Mouse (Mus musculus): ENCODE measurements around the gene Erg. TPM values are rescaled to one million over a fixed set of nuclear protein-coding genes. Genes with fewer than 3 reads are reported as not detected.

Gene Erg
- polyA plus RNA-seq, 1 experiment from 2014 or later: 3.5 TPM

DNA sequence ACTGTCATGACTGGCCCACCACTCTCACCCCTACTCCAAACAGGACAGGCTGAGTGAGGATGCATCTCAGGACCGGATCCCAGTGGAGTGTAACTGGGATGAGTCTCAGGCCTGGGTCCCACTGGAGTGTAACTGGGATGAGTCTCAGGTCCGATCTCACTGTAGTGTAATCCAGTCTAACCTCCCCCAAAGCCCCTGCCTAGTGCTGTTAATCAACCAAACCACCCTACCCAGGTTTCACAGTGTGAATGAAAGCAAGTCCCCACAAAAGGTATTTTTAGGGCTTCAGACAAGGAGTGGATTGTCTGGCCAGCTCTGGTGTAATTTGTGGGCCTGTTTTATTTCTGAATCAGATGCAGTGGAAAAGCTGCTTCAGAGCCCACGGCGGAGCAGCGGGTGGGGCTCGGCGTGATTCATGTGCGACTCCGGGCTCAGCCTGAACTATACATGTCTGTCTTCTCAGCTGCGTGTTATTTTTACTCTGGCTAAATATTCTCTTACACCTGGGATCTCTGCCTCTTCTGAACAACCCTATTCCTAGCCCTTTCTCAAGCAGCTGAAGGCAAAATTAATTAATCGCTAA lies 187.5 kb downstream of the Erg start:
- no peaks in the 10 kb centered on the region for H3K9me3 ChIP-seq
- H3K27ac ChIP-seq: no peak overlapping the region
- ATAC-seq (ENCODE audit: low FRiP score, low read depth): no peak
- 65% methylated on average over 11 of the region's 11 CpGs for WGBS
- H3K4me1 ChIP-seq: no peaks in the 10 kb centered on the region
- no peaks in the 10 kb centered on the region for H3K27me3 ChIP-seq (replicated peaks)
- H3K36me3 ChIP-seq: no peaks in the 10 kb centered on the region
- no peak overlapping the region for H3K4me2 ChIP-seq (replicated peaks)
- H3K9ac ChIP-seq: no peak overlapping the region
- no peak overlapping the region for H3K4me3 ChIP-seq

DNA sequence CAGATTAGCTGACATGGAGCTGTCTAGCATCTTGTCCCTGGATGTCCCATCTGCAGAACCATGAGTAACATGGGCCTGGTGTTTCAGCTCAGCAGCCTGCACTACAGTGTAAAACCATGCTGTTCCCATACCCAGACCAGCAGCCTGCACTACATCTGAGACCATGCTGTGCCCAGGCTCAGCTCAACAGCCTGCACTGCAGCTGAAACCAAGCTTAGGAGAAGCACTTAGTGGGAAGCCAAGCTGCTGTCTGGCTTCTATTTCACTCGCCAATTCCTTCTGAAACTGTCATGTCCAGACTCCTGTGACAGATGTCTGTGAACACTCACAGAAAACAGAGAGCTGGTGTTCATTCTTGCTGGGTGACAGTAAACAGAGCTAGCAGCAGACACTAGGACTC lies 195.6 kb downstream of the Erg start:
- ATAC-seq (ENCODE audit: low FRiP score, low read depth): no peak
- no peak overlapping the region for H3K4me3 ChIP-seq
- H3K9me3 ChIP-seq: no peaks in the 10 kb centered on the region
- no peak overlapping the region for H3K4me2 ChIP-seq (replicated peaks)
- H3K27me3 ChIP-seq (replicated peaks): no peaks in the 10 kb centered on the region
- WGBS: 66% methylated on average over 1 of the region's 1 CpGs
- no peaks in the 10 kb centered on the region for H3K4me1 ChIP-seq
- no peak overlapping the region for H3K27ac ChIP-seq
- no peaks in the 10 kb centered on the region for H3K36me3 ChIP-seq
- H3K9ac ChIP-seq: no peak overlapping the region

DNA sequence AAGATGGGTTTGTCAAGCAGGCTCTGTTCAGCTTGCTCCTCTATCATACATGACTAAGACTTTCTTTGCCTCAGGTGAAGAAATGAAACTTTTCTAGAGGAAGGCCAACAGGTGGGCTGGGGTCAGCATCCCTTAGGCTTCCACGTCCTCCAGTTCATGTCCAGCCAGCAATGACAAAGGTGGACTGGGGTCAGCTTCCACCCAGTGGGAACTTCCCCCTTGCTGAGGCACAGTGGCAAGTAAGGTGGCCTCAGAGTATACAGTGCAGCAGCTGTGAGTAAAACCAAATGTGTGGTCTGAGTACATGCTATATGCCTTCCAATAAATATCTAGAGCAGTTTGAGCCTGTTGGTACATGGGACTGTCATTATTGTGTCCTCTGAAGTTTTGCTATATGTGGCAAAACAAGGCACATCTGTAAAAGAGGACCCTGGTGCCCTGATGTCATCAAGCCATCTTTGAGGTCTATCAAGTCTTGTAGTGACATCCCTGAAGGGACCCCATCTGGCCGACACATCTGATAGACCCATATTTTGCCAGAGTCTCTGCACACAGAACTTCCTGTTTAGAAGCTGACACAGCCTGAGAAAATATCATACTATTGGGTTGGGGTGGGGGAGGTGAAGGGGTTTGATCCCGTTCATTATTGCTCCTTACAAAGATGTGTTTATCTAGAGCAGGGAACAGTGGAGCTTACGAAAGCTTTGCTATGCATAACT lies 197.4 kb downstream of the Erg start:
- no peaks in the 10 kb centered on the region for H3K4me1 ChIP-seq
- no peaks in the 10 kb centered on the region for H3K9me3 ChIP-seq
- no peak overlapping the region for H3K27ac ChIP-seq
- ATAC-seq (ENCODE audit: low FRiP score, low read depth): no peak
- H3K9ac ChIP-seq: no peak overlapping the region
- H3K4me3 ChIP-seq: no peak overlapping the region
- no peaks in the 10 kb centered on the region for H3K36me3 ChIP-seq
- H3K27me3 ChIP-seq (replicated peaks): no peaks in the 10 kb centered on the region
- H3K4me2 ChIP-seq (replicated peaks): no peak overlapping the region
- 89% methylated on average over 4 of the region's 4 CpGs for WGBS

DNA sequence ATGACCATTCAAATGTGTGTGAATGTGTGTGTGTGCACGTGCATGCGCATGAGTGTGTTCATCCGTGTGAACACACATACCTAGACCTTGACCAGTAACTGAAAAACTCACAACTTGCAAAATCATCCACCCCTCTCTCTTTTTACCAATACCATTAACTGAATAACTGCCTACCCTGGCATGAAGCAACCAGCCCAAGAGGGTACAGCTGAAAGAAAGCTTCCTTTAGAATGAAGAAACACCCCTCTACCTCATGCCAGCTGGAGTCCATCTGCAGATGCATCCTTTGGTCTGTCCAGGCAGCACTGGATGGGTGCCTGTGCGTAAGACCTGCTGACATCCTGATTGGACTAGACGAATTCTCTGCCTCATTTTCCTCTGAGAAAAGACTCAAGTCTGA lies 198.1 kb downstream of the Erg start:
- no peaks in the 10 kb centered on the region for H3K4me1 ChIP-seq
- H3K9ac ChIP-seq: no peak overlapping the region
- no peak for ATAC-seq (ENCODE audit: low FRiP score, low read depth)
- 92% methylated on average over 5 of the region's 5 CpGs for WGBS
- no peak overlapping the region for H3K27ac ChIP-seq
- H3K36me3 ChIP-seq: no peaks in the 10 kb centered on the region
- no peak overlapping the region for H3K4me2 ChIP-seq (replicated peaks)
- H3K4me3 ChIP-seq: no peak overlapping the region
- no peaks in the 10 kb centered on the region for H3K9me3 ChIP-seq
- no peaks in the 10 kb centered on the region for H3K27me3 ChIP-seq (replicated peaks)

DNA sequence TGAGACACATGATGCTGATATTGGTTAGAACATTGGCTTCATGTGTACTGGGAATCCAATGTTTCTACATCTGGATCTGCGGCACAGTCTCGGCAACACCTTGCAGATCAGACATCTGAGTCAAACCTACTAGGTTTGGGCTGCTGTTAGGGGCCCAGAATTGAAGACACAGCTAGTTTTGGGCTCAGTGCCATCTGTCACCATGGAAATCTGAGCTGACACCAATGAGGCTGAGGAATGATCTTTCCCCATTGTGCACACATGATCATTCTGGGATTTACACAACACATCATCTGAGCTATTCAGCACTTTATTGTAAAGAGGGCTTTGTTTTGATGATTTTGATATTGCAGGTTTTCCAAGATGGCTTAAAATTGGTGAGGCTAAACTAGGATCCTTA lies 199.4 kb downstream of the Erg start:
- Histone ChIP-seq H3K27me3 (replicated peaks) (no peaks in the 10 kb centered on the region), H3K27ac (no peak overlapping the region), H3K36me3 (no peaks in the 10 kb centered on the region), H3K9me3 (no peaks in the 10 kb centered on the region), H3K4me1 (no peaks in the 10 kb centered on the region), H3K4me3 (no peak overlapping the region), H3K4me2 (replicated peaks) (no peak overlapping the region), H3K9ac (no peak overlapping the region)
- ATAC-seq (ENCODE audit: low FRiP score, low read depth): no peak
- WGBS: 93% methylated on average over 2 of the region's 2 CpGs

DNA sequence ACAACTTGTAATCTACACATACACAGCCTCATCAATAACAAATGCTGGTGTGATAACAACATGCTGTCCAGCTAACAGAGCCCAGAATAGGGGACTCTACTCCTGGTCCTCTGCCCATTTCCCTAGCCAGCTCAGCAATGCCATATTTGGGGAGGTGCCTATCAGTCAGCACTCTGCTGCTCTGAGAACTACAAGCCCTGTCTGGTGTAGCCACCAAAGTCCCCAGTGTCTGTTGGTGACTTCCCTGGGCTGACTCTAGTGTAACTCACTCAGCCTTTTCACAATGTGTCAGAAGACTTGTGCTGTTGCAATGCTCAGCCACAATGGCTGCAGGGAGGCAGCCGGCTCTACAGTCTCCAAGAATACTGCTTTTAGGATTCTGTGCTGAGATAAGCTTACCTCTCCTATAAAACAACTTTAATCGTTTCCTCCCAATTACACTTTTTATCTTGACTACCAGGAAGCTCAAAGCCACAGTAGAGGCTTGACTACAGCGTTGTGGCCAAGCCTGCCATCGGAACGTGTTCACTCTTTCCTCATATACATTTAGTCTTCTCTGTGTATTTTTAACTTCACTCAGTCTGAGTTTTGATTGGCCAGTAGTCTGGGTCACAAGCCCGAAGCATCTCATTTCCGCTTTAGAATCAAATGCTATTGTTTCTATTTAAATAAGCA lies 201.0 kb downstream of the Erg start:
- Histone ChIP-seq H3K36me3 (no peaks in the 10 kb centered on the region), H3K9ac (no peak overlapping the region), H3K27ac (no peak overlapping the region), H3K4me2 (replicated peaks) (no peak overlapping the region), H3K9me3 (no peaks in the 10 kb centered on the region), H3K4me3 (no peak overlapping the region), H3K4me1 (no peaks in the 10 kb centered on the region), H3K27me3 (replicated peaks) (no peaks in the 10 kb centered on the region)
- ATAC-seq (ENCODE audit: low FRiP score, low read depth): no peak
- WGBS: 92% methylated on average over 7 of the region's 7 CpGs

DNA sequence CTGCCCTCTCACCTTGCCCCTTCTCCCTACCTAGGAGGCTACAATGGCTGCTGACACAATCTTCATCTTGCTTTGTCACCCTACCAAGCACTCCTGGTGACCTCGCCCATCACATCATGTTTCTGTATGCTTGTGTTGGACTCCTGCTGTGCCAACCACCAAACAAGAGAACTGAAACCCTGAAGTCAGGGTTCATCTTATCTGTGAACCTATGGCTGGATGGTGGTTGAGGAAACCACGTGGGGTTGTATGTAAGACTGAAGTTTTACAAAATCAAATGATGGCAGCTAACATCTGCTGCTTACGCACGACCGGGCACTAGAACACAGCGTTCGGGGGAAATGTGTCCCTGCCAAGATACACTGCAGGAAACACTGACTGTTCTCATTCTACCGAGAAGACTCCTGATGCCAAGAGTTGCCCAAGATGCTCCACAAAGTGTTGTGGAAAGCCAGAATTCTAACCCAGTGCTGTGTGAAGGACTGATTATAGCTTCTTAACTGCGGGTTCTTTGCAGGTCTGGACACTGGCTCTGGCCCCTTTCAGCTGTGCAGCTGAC lies 201.7 kb downstream of the Erg start:
- H3K27ac ChIP-seq: no peak overlapping the region
- ATAC-seq (ENCODE audit: low FRiP score, low read depth): no peak
- H3K27me3 ChIP-seq (replicated peaks): no peaks in the 10 kb centered on the region
- no peaks in the 10 kb centered on the region for H3K36me3 ChIP-seq
- H3K9ac ChIP-seq: no peak overlapping the region
- H3K4me3 ChIP-seq: no peak overlapping the region
- no peak overlapping the region for H3K4me2 ChIP-seq (replicated peaks)
- H3K9me3 ChIP-seq: no peaks in the 10 kb centered on the region
- no peaks in the 10 kb centered on the region for H3K4me1 ChIP-seq
- 93% methylated on average over 9 of the region's 9 CpGs for WGBS

DNA sequence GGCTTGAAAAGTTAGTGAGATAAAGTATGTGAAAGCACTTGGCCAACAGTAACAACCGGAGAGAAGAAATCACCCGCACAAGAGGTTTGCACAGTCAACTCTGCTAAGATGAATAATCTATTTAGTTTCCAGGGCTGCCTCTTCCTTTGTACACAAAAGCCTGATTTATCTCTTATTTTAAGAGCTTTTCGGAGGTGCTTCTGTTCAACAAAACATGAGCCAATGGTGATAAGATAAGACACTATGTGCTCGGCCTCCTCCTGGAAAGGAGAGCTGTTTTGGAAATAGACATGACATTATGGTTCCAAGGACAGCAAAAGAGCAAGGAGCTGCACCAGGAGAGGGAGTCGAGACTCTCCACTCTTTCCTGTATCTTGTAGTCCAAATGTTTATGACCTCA lies 204.1 kb downstream of the Erg start:
- H3K27me3 ChIP-seq (replicated peaks): no peaks in the 10 kb centered on the region
- no peak for ATAC-seq (ENCODE audit: low FRiP score, low read depth)

DNA sequence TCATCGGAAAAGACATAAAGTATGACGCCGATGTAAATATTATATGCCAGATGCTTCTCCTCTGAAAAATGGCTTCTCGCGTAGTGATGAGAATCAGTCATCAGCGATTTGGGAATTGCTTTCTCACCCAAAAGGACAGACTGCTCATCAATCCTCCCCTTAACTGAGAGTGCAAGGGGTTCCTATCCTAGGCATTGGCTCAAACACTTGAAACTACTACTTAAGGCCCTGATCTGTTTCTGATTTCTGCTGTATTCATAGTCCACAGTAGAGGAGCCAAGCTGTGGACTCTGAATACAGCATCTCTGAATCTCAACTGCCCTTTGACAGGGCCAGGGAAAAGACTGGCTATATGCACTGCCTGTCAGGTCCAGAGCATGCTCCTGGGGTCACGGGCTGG lies 209.6 kb downstream of the Erg start:
- no peak overlapping the region for H3K4me3 ChIP-seq
- no peak overlapping the region for H3K9ac ChIP-seq
- no peak for ATAC-seq (ENCODE audit: low FRiP score, low read depth)
- H3K27ac ChIP-seq: no peak overlapping the region
- no peak overlapping the region for H3K4me2 ChIP-seq (replicated peaks)
- no peaks in the 10 kb centered on the region for H3K36me3 ChIP-seq
- H3K4me1 ChIP-seq: 0 out of 2 replicates have a peak, but pooled peaks cover 3% of the 10 kb centered on the region
- 86% methylated on average over 7 of the region's 7 CpGs for WGBS
- H3K27me3 ChIP-seq (replicated peaks): no peaks in the 10 kb centered on the region
- no peaks in the 10 kb centered on the region for H3K9me3 ChIP-seq

More for the DNA sequence above, 204.1 kb downstream of the Erg start:
- no peaks in the 10 kb centered on the region for H3K9me3 ChIP-seq
- WGBS: 84% methylated on average over 5 of the region's 5 CpGs
- no peaks in the 10 kb centered on the region for H3K36me3 ChIP-seq
- H3K4me1 ChIP-seq: no peaks in the 10 kb centered on the region
- no peak overlapping the region for H3K4me3 ChIP-seq
- no peak overlapping the region for H3K9ac ChIP-seq
- no peak overlapping the region for H3K4me2 ChIP-seq (replicated peaks)
- no peak overlapping the region for H3K27ac ChIP-seq

DNA sequence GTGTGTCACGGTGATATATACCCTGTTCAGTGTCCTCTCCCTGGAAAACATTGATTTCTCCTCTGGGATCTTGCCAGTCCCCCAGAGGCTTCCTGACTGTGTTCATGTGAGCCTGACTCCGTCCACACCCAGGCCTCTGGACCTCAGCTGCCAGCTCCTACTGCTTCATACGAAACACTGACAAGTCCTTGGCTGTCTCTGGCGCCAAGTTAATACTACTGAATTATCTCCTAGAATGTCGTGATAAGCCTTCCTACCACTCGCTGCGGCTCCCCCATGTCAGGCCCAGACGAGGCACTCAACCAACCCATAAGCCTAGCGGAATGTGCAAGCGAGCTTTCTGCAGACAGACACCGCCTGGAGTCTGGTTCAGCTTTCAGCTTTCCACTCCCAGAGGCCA lies 210.0 kb downstream of the Erg start:
- Histone ChIP-seq H3K4me2 (replicated peaks) (no peak overlapping the region), H3K36me3 (no peaks in the 10 kb centered on the region), H3K9me3 (no peaks in the 10 kb centered on the region), H3K9ac (no peak overlapping the region), H3K27me3 (replicated peaks) (no peaks in the 10 kb centered on the region), H3K4me1 (0 out of 2 replicates have a peak, but pooled peaks cover 3% of the 10 kb centered on the region), H3K27ac (no peak overlapping the region), H3K4me3 (no peak overlapping the region)
- ATAC-seq (ENCODE audit: low FRiP score, low read depth): no peak
- 76% methylated on average over 11 of the region's 11 CpGs for WGBS

DNA sequence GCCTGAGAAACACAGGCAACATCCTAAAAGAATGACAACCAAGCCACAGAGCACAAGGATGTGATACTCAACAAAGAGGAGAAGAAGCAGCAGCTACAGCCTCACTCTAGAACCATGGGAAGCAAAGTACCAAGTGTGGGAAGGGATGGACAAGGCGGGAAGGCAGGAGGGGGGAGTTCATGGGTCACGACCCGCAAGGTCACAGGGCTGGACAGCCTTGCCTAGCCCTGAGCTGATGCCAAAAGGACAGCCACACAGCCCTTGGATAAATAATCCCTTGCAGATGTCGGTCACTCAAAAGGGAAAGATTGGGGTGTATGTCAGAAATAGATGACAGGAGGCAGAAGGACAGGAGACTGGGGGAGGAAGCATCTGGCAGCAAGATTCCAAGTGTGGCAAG lies 211.7 kb downstream of the Erg start:
- Histone ChIP-seq H3K27ac (no peak overlapping the region), H3K4me1 (0 out of 2 replicates have a peak, but pooled peaks cover 3% of the 10 kb centered on the region), H3K4me3 (no peak overlapping the region), H3K27me3 (replicated peaks) (no peaks in the 10 kb centered on the region), H3K4me2 (replicated peaks) (no peak overlapping the region), H3K9ac (no peak overlapping the region), H3K9me3 (no peaks in the 10 kb centered on the region), H3K36me3 (no peaks in the 10 kb centered on the region)
- WGBS: 76% methylated on average over 4 of the region's 4 CpGs
- no peak for ATAC-seq (ENCODE audit: low FRiP score, low read depth)

DNA sequence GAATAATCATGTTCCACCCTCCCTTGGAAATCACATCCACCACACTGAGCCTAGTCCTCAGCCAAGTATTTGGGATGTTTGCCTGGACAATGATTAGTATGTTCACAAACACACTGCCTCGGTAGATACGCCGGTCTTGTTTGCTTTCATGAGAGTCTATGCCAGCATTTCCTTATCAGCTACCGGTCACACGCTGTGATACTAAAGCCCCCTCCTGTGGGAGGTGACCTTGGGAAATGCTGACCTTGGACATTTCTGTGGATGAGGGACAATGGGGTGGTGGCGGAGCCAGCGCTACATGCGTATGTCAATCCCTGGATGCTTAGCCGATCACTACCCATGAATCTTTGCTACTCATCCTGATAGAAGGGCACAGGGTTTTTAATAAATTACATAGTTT lies 213.4 kb downstream of the Erg start:
- H3K27me3 ChIP-seq (replicated peaks): no peaks in the 10 kb centered on the region
- H3K4me2 ChIP-seq (replicated peaks): no peak overlapping the region
- 0 out of 2 replicates have a peak, but pooled peaks cover 3% of the 10 kb centered on the region for H3K4me1 ChIP-seq
- WGBS: 93% methylated on average over 9 of the region's 9 CpGs
- no peak for ATAC-seq (ENCODE audit: low FRiP score, low read depth)
- H3K9ac ChIP-seq: no peak overlapping the region
- H3K27ac ChIP-seq: no peak overlapping the region
- no peaks in the 10 kb centered on the region for H3K9me3 ChIP-seq
- no peaks in the 10 kb centered on the region for H3K36me3 ChIP-seq
- H3K4me3 ChIP-seq: no peak overlapping the region
